Mouse (Mus musculus): ENCODE results near the gene Git1. TPM values are rescaled to one million over a fixed set of nuclear protein-coding genes. Genes with fewer than 3 reads are reported as not detected.
A peak's percentile ranks its signal among the peaks of the same experiment; 100 is the strongest.

Git1 gene
- polyA plus RNA-seq, 1 experiment from 2014 or later, result 11.7 TPM

DNA sequence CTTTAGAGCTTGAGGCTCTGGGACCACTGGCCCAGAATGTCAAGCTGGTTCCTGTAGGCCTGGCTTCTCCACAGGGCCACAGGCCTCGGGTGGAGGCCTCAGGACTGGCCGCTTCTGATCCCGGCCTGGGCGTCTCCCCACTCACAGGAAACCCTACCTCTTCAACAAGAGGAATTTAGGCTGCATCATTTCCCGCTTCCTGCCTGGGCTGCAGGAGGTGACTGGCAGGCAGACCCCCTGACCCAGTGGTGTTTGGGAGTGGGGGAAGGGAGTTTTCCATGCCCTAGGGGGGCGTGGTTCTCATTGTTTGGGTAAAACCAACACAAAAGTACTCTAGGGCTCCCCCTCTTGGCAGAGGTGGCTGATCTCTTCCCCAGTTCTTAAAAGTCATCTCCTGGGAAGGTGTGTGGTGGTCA, 4.0 kb downstream of the Git1 start:
- Histone ChIP-seq H3K9me3 (replicated peaks) (no peaks in the 10 kb centered on the region), H3K36me3 (peaks cover 42% of the 10 kb centered on the region), H3K4me1 (peaks cover 84% of the 10 kb centered on the region), H3K4me3 (peak overlapping the region; percentile 36), H3K27ac (replicated peaks) (peak overlapping the region; percentile 81), H3K27me3 (ENCODE audit: low read depth, poor library complexity, severe bottlenecking) (no peaks in the 10 kb centered on the region)
- DNase-seq (ENCODE audit: low spot score), result peak; percentile 78
- 13% methylated on average over 6 of the region's 6 CpGs for WGBS

DNA sequence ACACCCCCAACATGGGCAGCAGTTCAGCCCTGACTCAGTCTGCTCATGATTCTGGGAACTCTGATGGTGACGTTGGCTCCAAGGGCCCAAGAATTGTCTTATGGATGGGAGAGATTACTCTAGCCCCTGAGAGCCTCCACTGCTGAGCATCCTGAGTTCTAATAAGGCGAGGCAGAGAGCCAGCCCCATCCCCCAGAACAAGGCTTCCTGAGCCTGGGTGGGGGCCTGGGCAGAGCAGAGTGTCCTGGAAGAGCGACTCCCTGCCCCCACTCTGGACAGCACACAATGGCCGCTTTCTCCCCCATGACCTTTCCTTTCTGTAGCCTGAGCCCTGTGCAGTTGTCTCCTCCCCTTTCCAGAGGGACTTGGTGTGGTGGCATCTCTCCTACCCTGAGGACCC, 4.5 kb downstream of the Git1 start:
- Histone ChIP-seq H3K27ac (replicated peaks) (peak overlapping the region; percentile 81), H3K4me1 (peaks cover 79% of the 10 kb centered on the region)
- 10% methylated on average over 4 of the region's 4 CpGs for WGBS

DNA sequence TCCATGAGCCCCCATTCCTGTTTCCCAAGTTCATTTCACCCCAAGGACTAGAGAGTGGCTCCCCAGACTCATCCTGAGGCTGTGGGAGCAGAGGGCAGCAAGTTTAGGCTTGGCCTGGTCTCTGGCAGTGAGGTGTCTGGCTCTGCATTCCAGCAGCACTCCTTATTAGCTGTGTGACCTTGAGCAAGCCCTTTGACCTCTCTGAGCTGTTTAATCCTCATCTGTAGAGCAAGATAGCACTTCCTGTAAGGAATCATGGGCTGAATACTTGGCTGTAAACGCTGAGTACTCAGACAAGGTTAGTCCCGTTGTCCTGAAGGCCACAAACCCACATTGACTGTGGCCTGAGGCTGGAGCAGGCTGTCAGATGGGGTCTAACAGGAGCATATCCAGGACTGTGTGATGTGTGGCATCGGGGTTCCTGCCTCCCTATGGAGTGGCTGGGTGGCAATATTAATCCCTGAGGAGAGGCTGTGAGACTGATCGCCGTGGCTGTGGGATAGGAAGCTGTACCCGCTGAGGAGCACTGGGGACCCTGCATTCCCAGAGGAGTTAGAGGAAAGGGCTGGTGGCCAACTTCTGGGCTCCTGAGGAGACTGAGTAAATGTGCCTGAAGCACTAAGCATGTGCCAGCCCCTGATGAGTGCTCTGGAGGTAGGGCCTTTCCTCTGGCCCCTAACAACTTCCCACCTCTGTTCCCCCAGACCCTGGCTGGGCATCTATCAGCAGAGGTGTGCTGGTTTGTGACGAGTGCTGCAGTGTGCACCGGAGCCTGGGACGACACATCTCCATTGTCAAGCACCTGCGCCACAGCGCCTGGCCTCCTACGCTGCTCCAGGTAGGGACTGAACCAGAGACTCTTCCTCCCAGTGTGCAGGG, 5.1 kb downstream of the Git1 start:
- Histone ChIP-seq H3K27ac (replicated peaks) (peak overlapping the region; percentile 81), H3K4me1 (peaks cover 77% of the 10 kb centered on the region), H3K9me3 (replicated peaks) (no peaks in the 10 kb centered on the region), H3K36me3 (peaks cover 54% of the 10 kb centered on the region), H3K4me3 (peak overlapping the region; percentile 36), H3K27me3 (ENCODE audit: low read depth, poor library complexity, severe bottlenecking) (no peaks in the 10 kb centered on the region)
- DNase-seq (ENCODE audit: low spot score), result no peak
- WGBS, result 69% methylated on average over 12 of the region's 12 CpGs

More for the DNA sequence above, 4.5 kb downstream of the Git1 start:
- peak overlapping the region; percentile 36 for H3K4me3 ChIP-seq
- no peaks in the 10 kb centered on the region for H3K27me3 ChIP-seq (ENCODE audit: low read depth, poor library complexity, severe bottlenecking)
- no peaks in the 10 kb centered on the region for H3K9me3 ChIP-seq (replicated peaks)
- DNase-seq (ENCODE audit: low spot score), result peak; percentile 55
- H3K36me3 ChIP-seq, result peaks cover 47% of the 10 kb centered on the region

DNA sequence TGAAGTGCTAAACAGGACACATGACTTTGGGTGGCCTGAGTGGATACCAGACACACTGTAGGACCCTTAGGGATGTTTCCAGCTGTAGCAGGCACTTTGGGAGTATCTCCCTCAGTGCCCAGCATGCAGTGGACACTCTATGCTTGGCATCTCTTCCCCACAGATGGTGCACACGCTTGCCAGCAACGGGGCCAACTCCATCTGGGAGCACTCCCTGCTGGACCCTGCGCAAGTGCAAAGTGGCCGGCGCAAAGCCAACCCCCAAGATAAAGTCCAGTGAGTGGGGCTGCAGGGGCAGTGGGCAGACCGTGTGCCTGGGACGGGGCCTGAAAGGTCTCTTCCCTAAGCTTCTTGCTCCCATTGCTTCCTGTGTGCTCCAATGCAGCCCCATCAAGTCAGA, 6.0 kb downstream of the Git1 start:
- Histone ChIP-seq H3K4me1 (peaks cover 68% of the 10 kb centered on the region), H3K36me3 (peaks cover 62% of the 10 kb centered on the region), H3K27ac (replicated peaks) (no peak overlapping the region), H3K4me3 (no peak overlapping the region), H3K9me3 (replicated peaks) (no peaks in the 10 kb centered on the region), H3K27me3 (ENCODE audit: low read depth, poor library complexity, severe bottlenecking) (no peaks in the 10 kb centered on the region)
- WGBS, result 92% methylated on average over 7 of the region's 7 CpGs
- DNase-seq (ENCODE audit: low spot score), result no peak

DNA sequence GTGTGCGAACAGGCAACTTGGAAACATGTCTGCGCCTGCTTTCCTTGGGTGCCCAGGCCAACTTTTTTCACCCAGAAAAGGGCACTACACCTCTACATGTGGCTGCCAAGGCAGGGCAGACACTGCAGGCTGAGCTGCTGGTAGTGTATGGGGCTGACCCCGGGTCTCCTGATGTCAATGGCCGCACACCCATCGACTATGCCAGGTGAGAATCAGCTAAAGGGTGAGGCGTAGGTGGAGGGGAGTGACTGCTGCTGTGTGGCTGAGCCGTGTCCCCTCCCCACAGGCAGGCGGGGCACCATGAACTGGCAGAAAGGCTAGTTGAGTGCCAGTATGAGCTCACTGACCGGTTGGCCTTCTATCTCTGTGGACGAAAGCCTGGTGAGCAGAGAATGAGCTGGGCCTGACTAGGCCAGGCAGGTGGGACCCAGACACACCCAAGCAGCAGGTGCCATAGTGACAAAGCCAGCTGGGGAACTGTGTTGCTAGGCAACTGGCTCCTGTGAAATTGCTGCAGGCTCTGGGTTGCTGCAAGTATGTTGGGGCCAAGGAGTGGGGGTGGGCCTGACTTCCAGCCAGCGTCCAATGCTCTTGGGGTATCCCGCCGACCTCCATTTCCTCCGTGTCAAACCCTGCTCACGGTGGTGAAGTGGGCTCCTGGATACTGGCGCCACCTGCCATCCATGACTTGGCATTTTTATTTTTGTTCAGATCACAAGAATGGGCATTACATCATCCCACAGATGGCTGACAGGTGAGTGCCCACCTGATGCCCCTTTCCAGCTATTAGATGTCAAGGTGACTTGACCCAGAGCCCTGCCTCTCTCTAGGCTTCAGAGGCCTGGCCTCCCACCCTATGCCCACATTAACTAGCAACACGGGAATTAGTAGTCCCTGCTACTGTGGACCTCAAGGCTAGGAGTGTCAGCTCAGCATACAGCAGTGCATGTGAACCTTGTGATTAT, 7.3 kb downstream of the Git1 start:
- peaks cover 56% of the 10 kb centered on the region for H3K4me1 ChIP-seq
- 90% methylated on average over 17 of the region's 17 CpGs for WGBS
- H3K27ac ChIP-seq (replicated peaks), result 0 out of 2 replicates have a peak overlapping the region, but pooled peaks have one; percentile 23
- no peaks in the 10 kb centered on the region for H3K27me3 ChIP-seq (ENCODE audit: low read depth, poor library complexity, severe bottlenecking)
- H3K4me3 ChIP-seq, result 0 out of 2 replicates have a peak overlapping the region, but pooled peaks have one; percentile 3
- no peaks in the 10 kb centered on the region for H3K9me3 ChIP-seq (replicated peaks)
- DNase-seq (ENCODE audit: low spot score), result no peak
- peaks cover 75% of the 10 kb centered on the region for H3K36me3 ChIP-seq

DNA sequence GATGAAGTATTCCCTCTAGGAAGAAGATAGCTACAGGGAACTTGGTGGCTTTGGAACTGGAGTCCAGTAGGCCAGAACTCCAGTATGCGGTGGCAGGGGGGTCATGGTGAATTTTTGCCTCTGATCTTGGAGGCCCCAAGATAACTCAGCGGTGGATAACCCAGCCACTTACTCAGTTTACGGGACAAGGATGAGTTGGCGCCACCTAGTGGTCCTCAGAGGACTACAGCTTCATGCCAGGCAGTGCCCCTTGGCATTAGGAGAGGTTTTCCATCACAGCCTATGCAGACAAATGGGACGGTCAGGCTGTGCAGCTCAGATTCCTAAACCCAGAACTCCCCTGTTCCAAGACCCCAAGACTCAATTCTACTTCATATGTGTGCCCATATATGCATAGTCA, 8.0 kb downstream of the Git1 start:
- Histone ChIP-seq H3K27me3 (ENCODE audit: low read depth, poor library complexity, severe bottlenecking) (no peaks in the 10 kb centered on the region), H3K36me3 (peaks cover 83% of the 10 kb centered on the region), H3K4me3 (no peak overlapping the region), H3K9me3 (replicated peaks) (no peaks in the 10 kb centered on the region), H3K27ac (replicated peaks) (no peak overlapping the region), H3K4me1 (peaks cover 48% of the 10 kb centered on the region)
- 35% methylated on average over 5 of the region's 5 CpGs for WGBS
- peak; percentile 64 for DNase-seq (ENCODE audit: low spot score)

DNA sequence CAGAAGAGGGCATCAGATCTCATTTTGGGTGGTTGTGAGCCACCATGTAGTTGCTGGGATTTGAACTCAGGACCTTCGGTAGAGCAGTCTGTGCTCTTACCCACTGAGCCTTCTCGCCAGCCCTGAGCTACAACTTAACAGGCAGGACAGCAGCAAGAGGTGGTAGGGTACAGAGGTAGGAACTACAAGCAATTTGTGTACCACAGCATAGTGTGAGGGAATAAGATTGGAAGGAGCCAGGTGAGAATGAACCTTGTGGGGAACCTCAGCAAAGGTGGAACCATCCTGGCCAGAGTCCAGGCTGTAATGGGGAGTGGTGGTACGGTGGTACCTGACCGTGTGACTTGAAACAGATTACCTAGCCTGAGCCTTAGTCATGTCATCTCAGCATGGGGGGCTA, 8.6 kb downstream of the Git1 start:
- DNase-seq (ENCODE audit: low spot score), result no peak
- H3K4me1 ChIP-seq, result peaks cover 43% of the 10 kb centered on the region
- no peaks in the 10 kb centered on the region for H3K9me3 ChIP-seq (replicated peaks)
- no peak overlapping the region for H3K4me3 ChIP-seq
- H3K36me3 ChIP-seq, result peaks cover 86% of the 10 kb centered on the region
- 96% methylated on average over 4 of the region's 4 CpGs for WGBS
- H3K27me3 ChIP-seq (ENCODE audit: low read depth, poor library complexity, severe bottlenecking), result no peaks in the 10 kb centered on the region
- no peak overlapping the region for H3K27ac ChIP-seq (replicated peaks)

DNA sequence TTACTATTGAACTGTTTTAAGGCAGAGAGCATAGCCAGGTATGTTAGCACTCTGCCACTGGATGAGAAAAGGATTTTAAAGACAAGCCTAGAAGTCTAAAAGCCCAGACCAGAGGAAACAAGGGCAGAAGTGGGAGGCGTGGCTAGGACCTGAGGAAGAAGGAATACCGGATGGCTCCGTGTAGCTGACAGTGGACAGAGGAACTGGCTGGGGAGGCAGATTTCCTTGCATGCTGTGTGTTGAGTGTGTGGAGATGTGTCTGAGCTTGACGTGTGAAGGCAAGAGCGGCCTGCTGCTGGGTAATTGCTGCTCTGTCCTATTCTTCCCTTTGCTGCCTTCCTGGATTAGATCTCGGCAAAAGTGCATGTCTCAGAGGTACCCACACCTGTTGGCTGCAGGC, 9.1 kb downstream of the Git1 start:
- 85% methylated on average over 6 of the region's 6 CpGs for WGBS
- Histone ChIP-seq H3K4me3 (no peak overlapping the region), H3K36me3 (peaks cover 89% of the 10 kb centered on the region), H3K4me1 (peaks cover 42% of the 10 kb centered on the region), H3K9me3 (replicated peaks) (no peaks in the 10 kb centered on the region), H3K27ac (replicated peaks) (no peak overlapping the region; the same call in 1 of the 2 replicates), H3K27me3 (ENCODE audit: low read depth, poor library complexity, severe bottlenecking) (no peaks in the 10 kb centered on the region)
- no peak for DNase-seq (ENCODE audit: low spot score)

DNA sequence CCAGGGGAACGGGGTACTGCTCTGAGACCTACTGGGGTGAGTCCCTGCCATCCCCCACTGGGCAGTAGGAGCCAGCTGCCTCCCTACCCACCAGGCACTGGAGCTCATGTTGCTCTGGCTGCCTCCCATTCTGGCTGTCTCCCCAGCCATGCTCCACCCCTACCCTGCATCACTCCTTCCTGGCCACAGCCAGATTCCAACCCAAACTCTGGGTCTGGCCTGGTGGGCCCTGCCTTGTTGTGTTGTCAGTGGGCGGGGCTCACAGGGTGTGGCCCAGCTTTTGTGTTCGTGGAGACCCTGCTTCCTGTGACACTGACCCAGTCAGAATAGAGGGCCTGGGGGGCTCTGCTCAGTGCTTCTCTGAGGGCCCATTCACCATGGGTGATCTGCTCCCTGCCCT, 10.1 kb downstream of the Git1 start:
- peaks cover 3% of the 10 kb centered on the region for H3K27me3 ChIP-seq (ENCODE audit: low read depth, poor library complexity, severe bottlenecking)
- no peak overlapping the region for H3K4me3 ChIP-seq
- peaks cover 99% of the 10 kb centered on the region for H3K36me3 ChIP-seq
- peaks cover 42% of the 10 kb centered on the region for H3K4me1 ChIP-seq
- WGBS, result 70% methylated on average over 3 of the region's 3 CpGs
- H3K9me3 ChIP-seq (replicated peaks), result no peaks in the 10 kb centered on the region
- H3K27ac ChIP-seq (replicated peaks), result no peak overlapping the region
- no peak for DNase-seq (ENCODE audit: low spot score)

DNA sequence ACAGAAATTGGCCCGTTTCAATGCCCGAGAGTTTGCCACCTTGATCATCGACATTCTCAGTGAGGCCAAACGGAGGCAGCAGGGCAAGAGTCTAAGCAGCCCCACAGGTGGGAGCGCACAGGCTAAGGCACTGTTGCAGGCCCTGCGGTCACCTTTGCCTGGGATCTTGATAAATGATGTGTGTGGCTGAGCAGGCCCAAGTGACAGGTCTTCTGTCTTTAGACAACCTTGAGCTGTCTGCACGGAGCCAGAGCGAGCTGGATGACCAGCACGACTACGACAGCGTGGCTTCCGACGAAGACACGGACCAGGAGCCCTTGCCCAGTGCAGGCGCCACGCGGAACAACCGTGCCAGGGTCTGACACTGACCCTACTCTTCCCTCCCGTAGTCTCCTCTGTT, 11.0 kb downstream of the Git1 start:
- peaks cover 40% of the 10 kb centered on the region for H3K4me1 ChIP-seq
- H3K4me3 ChIP-seq, result no peak overlapping the region
- no peaks in the 10 kb centered on the region for H3K9me3 ChIP-seq (replicated peaks)
- peaks cover 100% of the 10 kb centered on the region for H3K36me3 ChIP-seq
- WGBS, result 96% methylated on average over 19 of the region's 19 CpGs
- H3K27me3 ChIP-seq (ENCODE audit: low read depth, poor library complexity, severe bottlenecking), result peaks cover 11% of the 10 kb centered on the region
- no peak overlapping the region for H3K27ac ChIP-seq (replicated peaks)
- no peak for DNase-seq (ENCODE audit: low spot score)

DNA sequence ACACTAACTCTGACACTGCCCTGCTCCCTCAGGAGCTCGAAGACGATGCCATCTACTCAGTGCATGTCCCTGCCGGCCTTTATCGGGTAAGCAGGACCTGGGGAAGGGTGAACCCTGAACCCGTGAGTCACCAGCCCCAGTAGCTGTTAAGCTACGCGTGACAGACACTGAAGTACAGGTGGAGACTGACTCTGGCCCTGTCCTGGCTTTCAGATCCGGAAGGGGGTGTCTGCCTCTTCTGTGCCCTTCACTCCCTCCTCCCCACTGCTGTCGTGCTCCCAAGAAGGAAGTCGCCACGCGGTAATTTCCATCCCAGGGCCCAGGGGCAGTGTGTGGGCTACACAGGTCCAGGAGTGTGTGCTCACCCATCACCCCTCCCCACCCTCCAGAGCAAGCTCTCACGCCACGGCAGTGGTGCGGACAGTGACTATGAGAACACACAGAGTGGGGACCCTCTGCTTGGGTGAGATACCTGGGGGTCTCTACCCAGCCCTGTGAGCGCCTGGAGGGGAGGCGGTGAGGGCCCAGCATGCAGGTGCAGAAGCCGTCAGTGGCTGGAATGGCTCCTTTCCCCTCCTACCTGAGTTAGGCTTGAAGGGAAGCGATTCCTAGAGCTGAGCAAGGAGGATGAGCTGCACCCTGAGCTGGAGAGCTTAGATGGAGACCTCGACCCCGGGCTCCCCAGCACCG, 12.1 kb downstream of the Git1 start:
- H3K9me3 ChIP-seq (replicated peaks), result no peaks in the 10 kb centered on the region
- H3K4me1 ChIP-seq, result peaks cover 29% of the 10 kb centered on the region
- H3K27ac ChIP-seq (replicated peaks), result no peak overlapping the region
- 0 out of 2 replicates have a peak overlapping the region, but pooled peaks have one; percentile 2 for H3K4me3 ChIP-seq
- no peak for DNase-seq (ENCODE audit: low spot score)
- 91% methylated on average over 22 of the region's 22 CpGs for WGBS
- H3K27me3 ChIP-seq (ENCODE audit: low read depth, poor library complexity, severe bottlenecking), result peaks cover 21% of the 10 kb centered on the region
- peaks cover 99% of the 10 kb centered on the region for H3K36me3 ChIP-seq

DNA sequence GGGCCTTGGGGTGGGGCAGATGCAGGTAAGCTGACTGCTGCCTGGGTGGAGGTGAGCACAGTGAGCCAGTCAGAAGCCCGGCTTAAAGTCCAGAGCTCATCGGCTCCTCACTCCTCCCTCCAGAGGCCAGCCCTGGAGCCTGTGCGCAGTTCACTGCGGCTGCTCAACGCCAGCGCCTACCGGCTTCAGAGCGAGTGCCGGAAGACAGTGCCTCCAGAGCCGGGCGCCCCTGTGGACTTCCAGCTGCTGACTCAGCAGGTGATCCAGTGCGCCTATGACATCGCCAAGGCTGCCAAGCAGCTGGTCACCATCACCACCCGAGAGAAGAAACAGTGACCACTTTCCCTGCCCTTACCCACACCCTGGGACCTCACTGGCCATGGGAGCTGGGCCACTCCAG, 12.9 kb downstream of the Git1 start:
- Histone ChIP-seq H3K4me1 (peaks cover 21% of the 10 kb centered on the region), H3K27ac (replicated peaks) (no peak overlapping the region), H3K9me3 (replicated peaks) (no peaks in the 10 kb centered on the region), H3K4me3 (no peak overlapping the region), H3K36me3 (peaks cover 91% of the 10 kb centered on the region), H3K27me3 (ENCODE audit: low read depth, poor library complexity, severe bottlenecking) (peaks cover 22% of the 10 kb centered on the region)
- no peak for DNase-seq (ENCODE audit: low spot score)
- WGBS, result 85% methylated on average over 14 of the region's 14 CpGs

All from midbrain, embryonic 10.5 days (tissue).